Mouse (Mus musculus) liver, embryonic 11.5 days (tissue): Measurements from ENCODE around the gene Ski. TPM values are rescaled to one million over a fixed set of nuclear protein-coding genes. Genes with fewer than 3 reads are reported as not detected.

Experiments
- ATAC-seq: fragments of 200-750 bp; cut with Nextera tagmentation; replicated peaks from 2 replicates; pipeline ENCODE4 v1.8.0; 2017; ENCODE audit warnings: moderate number of reproducible peaks, mild to moderate bottlenecking, moderate TSS enrichment, moderate library complexity; ENCODE audit not compliant: low FRiP score
- DNase-seq: peaks from one replicate; pipeline ENCODE4 v3.0.0-alpha.2; 2017; ENCODE audit warnings: low spot score
- H3K27ac ChIP-seq: fragments of 300-500 bp; sonication (generic); 2 replicates; pipeline ENCODE4 v1.5.1; 2014; ENCODE audit warnings: mild to moderate bottlenecking, low read depth, low read length, control low read depth
- H3K27me3 ChIP-seq: fragments of 300-500 bp; sonication (generic); replicated peaks from 2 replicates; pipeline ENCODE4 v1.6.1; 2014; ENCODE audit warnings: low read length, mixed read lengths; ENCODE audit not compliant: control insufficient read depth, insufficient read depth
- H3K36me3 ChIP-seq: fragments of 300-500 bp; sonication (generic); 2 replicates; pipeline ENCODE4 v1.6.1; 2014; ENCODE audit warnings: mild to moderate bottlenecking, low read length, moderate library complexity, mixed read lengths; ENCODE audit not compliant: control insufficient read depth, insufficient read depth
- H3K4me1 ChIP-seq: fragments of 300-500 bp; sonication (generic); replicated peaks from 2 replicates; pipeline ENCODE4 v1.6.1; 2014; ENCODE audit warnings: low read length, mixed read lengths; ENCODE audit not compliant: control insufficient read depth, insufficient read depth
- H3K4me2 ChIP-seq: fragments of 300-500 bp; sonication (generic); 2 replicates; pipeline ENCODE4 v1.6.1; 2014; ENCODE audit warnings: mild to moderate bottlenecking, control low read depth, moderate library complexity
- H3K4me3 ChIP-seq: fragments of 300-500 bp; sonication (generic); 2 replicates; pipeline ENCODE4 v1.5.1; 2014; ENCODE audit warnings: low read depth, low read length, control low read depth
- H3K9ac ChIP-seq: fragments of 300-500 bp; sonication (generic); 2 replicates; pipeline ENCODE4 v1.6.1; 2014; ENCODE audit warnings: low read depth, low read length, control low read depth
- H3K9me3 ChIP-seq: fragments of 300-500 bp; sonication (generic); 2 replicates; pipeline ENCODE4 v1.6.1; 2016; ENCODE audit warnings: low read length, inconsistent platforms, mixed read lengths; ENCODE audit not compliant: control insufficient read depth
- WGBS: fragments of 180-500 bp; shearing (Covaris S2); extraction: QIAGEN DNeasy Blood & Tissue Kit; methylation state at CpG from one replicate; pipeline ENCODE4 v1.1.7; 2014; 5-methylcytosine and 5-hydroxymethylcytosine counted together
- polyA plus RNA-seq: library from polyadenylated mRNA; unstranded; fragments of >200 nt; fragmentation: Nextera tagmentation; extraction: Ambion mirVana; gene quantifications from 2 replicates; pipeline ENCODE4 v1.2.1, GENCODE M21; 2014

The Ski gene
- polyA plus RNA-seq, 1 experiment from 2014 or later, result 9.8 TPM

GRCm38 (mm10) chr4:155218104-155218732 lies 4.2 kb downstream of the Ski start:
- DNase-seq, result no peak
- no peak overlapping the region for H3K4me3 ChIP-seq
- peak overlapping the region; percentile 4; the same call in 1 of the 2 replicates for H3K4me2 ChIP-seq
- H3K36me3 ChIP-seq, result no peaks in the 10 kb centered on the region
- peaks cover 11% of the 10 kb centered on the region; the same call in 1 of the 2 replicates for H3K27me3 ChIP-seq
- H3K9me3 ChIP-seq, result no peaks in the 10 kb centered on the region
- H3K27ac ChIP-seq, result no peak overlapping the region
- no peak overlapping the region for H3K9ac ChIP-seq
- 80% methylated on average over 9 of the region's 9 CpGs for WGBS
- H3K4me1 ChIP-seq, result peaks cover 64% of the 10 kb centered on the region
- no peak for ATAC-seq

- Histone ChIP-seq H3K4me1 (peaks cover 64% of the 10 kb centered on the region), H3K27me3 (peaks cover 11% of the 10 kb centered on the region; the same call in 1 of the 2 replicates), H3K9ac (no peak overlapping the region), H3K4me3 (no peak overlapping the region), H3K4me2 (peak overlapping the region; percentile 15), H3K36me3 (no peaks in the 10 kb centered on the region), H3K9me3 (no peaks in the 10 kb centered on the region), H3K27ac (no peak overlapping the region)
- DNase-seq, result no peak
- WGBS, result 52% methylated on average over 12 of the region's 12 CpGs
- no peak for ATAC-seq
These were observed 4.9 kb downstream of the Ski start for GRCm38 (mm10) chr4:155217241-155218103.

- Histone ChIP-seq H3K9ac (no peak overlapping the region), H3K27me3 (no peaks in the 10 kb centered on the region), H3K4me3 (no peak overlapping the region), H3K4me2 (no peak overlapping the region), H3K4me1 (peaks cover 63% of the 10 kb centered on the region), H3K9me3 (no peaks in the 10 kb centered on the region), H3K27ac (no peak overlapping the region), H3K36me3 (peaks cover 3% of the 10 kb centered on the region; the same call in 1 of the 2 replicates)
- no peak for DNase-seq
- no peak for ATAC-seq
- WGBS, result 72% methylated on average over 12 of the region's 12 CpGs
These were observed 6.4 kb downstream of the Ski start for GRCm38 (mm10) chr4:155215773-155216630.

- Histone ChIP-seq H3K9me3 (no peaks in the 10 kb centered on the region), H3K4me3 (no peak overlapping the region), H3K27me3 (no peaks in the 10 kb centered on the region), H3K27ac (no peak overlapping the region), H3K36me3 (peaks cover 3% of the 10 kb centered on the region; the same call in 1 of the 2 replicates), H3K4me1 (peaks cover 58% of the 10 kb centered on the region), H3K4me2 (no peak overlapping the region), H3K9ac (no peak overlapping the region)
- 73% methylated on average over 9 of the region's 9 CpGs for WGBS
- ATAC-seq (no peak), DNase-seq (no peak)
These were observed 7.2 kb downstream of the Ski start for GRCm38 (mm10) chr4:155215203-155215602.

GRCm38 (mm10) chr4:155214793-155215192 lies 7.6 kb downstream of the Ski start:
- no peaks in the 10 kb centered on the region for H3K27me3 ChIP-seq
- no peak overlapping the region for H3K4me2 ChIP-seq
- ATAC-seq, result no peak
- peaks cover 3% of the 10 kb centered on the region; the same call in 1 of the 2 replicates for H3K36me3 ChIP-seq
- no peak overlapping the region for H3K4me3 ChIP-seq
- WGBS, result 88% methylated on average over 10 of the region's 10 CpGs
- no peak overlapping the region for H3K9ac ChIP-seq
- H3K27ac ChIP-seq, result no peak overlapping the region
- H3K9me3 ChIP-seq, result no peaks in the 10 kb centered on the region
- peaks cover 54% of the 10 kb centered on the region for H3K4me1 ChIP-seq
- DNase-seq, result no peak

- WGBS, result 82% methylated on average over 6 of the region's 6 CpGs
- Histone ChIP-seq H3K27ac (no peak overlapping the region; the same call in 1 of the 2 replicates), H3K9ac (no peak overlapping the region)
These were observed 8.2 kb downstream of the Ski start for GRCm38 (mm10) chr4:155214188-155214587.

GRCm38 (mm10) chr4:155213752-155214054 lies 8.7 kb downstream of the Ski start:
- Histone ChIP-seq H3K36me3 (peaks cover 3% of the 10 kb centered on the region; the same call in 1 of the 2 replicates), H3K4me2 (no peak overlapping the region), H3K4me1 (peaks cover 47% of the 10 kb centered on the region), H3K27me3 (no peaks in the 10 kb centered on the region), H3K9me3 (no peaks in the 10 kb centered on the region), H3K27ac (no peak overlapping the region; the same call in 1 of the 2 replicates), H3K9ac (no peak overlapping the region), H3K4me3 (no peak overlapping the region)
- DNase-seq, result no peak
- ATAC-seq, result no peak
- 75% methylated on average over 6 of the region's 6 CpGs for WGBS

More at GRCm38 (mm10) chr4:155214188-155214587, 8.2 kb downstream of the Ski start:
- peaks cover 49% of the 10 kb centered on the region for H3K4me1 ChIP-seq
- no peak overlapping the region for H3K4me3 ChIP-seq
- no peaks in the 10 kb centered on the region for H3K27me3 ChIP-seq
- H3K4me2 ChIP-seq, result no peak overlapping the region
- ATAC-seq, result no peak
- peaks cover 3% of the 10 kb centered on the region; the same call in 1 of the 2 replicates for H3K36me3 ChIP-seq
- no peaks in the 10 kb centered on the region for H3K9me3 ChIP-seq
- DNase-seq, result no peak

GRCm38 (mm10) chr4:155213052-155213751 lies 9.2 kb downstream of the Ski start:
- Histone ChIP-seq H3K4me2 (no peak overlapping the region), H3K9ac (no peak overlapping the region), H3K27ac (no peak overlapping the region), H3K9me3 (no peaks in the 10 kb centered on the region), H3K36me3 (peaks cover 3% of the 10 kb centered on the region; the same call in 1 of the 2 replicates), H3K4me3 (no peak overlapping the region), H3K27me3 (no peaks in the 10 kb centered on the region), H3K4me1 (peaks cover 48% of the 10 kb centered on the region)
- 69% methylated on average over 9 of the region's 9 CpGs for WGBS
- no peak for ATAC-seq
- no peak for DNase-seq
